Mouse (Mus musculus): ENCODE results near the gene Acacb. TPM values are rescaled to one million over a fixed set of nuclear protein-coding genes. Genes with fewer than 3 reads are reported as not detected.

Gene Acacb
- polyA plus RNA-seq, 1 experiment, result 0.28 TPM

DNA sequence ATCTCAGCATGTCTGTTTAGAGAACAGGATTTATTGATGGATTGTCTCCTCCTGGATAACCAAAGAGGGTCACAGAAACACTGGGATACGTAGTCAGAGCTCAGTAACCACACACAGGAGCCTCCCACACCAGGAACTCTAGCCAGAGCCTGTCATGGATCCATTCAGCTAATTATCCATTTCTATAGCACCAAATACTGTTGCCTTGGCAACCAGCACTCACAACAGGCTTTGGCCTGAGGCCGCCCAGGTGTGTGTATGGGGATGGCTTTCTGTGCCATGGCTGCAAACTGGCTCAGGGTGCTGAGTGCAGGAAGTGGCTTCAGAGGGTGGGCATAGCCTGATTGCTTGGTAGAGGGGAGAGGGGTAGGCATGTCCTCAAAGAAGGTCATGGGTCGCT, 143.7 kb downstream of the Acacb start:
- TF ChIP-seq GATA1 (IDR thresholded peaks at IDR 0.05; ENCODE audit: low read length), result no peak

DNA sequence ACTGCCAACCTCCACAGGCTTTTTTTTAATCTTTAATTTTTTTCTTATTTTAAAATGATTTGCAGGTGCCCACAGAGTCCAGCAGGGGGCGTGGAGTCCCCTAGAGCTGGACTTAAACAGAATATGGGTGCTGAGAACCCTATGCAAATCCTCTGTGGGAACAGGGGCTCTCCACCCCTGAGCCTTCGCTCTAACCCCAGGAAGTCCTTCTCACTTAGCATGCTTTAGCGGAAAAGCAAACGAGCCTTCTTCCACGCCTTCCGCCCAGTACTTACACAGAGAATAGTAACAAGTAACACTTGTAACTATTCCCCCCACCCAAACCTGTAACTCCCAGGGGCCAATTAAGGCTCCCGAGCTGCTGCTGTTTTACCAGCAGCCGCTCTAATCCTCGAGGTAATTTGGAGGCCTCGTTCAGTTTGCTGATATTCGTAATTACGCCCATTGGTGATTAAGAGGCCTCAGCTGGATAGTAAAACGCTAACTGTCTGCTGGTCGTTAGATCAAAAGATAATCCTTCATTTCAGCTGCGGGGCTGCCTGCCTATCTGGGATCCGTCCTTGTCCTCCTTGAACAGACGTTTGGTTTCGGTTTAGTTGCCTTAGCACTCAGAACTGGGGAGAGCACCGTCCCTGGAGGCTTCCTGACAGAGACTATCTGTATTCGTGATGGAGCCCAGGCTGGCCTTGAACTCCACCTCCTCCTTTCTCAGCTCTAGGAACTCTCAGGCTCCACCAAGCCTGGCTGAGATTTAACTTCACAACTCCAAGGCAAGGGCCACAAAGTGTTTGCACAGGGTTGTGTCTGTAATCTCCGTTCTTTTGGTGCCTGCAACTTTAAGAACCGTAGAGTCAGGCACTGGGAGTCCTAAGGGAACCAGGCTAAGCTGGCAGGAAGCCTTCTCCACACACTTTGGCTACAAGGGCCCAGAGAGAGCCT, 150.6 kb downstream of the Acacb start:
- no peak for TF ChIP-seq GATA1 (IDR thresholded peaks at IDR 0.05; ENCODE audit: low read length)

DNA sequence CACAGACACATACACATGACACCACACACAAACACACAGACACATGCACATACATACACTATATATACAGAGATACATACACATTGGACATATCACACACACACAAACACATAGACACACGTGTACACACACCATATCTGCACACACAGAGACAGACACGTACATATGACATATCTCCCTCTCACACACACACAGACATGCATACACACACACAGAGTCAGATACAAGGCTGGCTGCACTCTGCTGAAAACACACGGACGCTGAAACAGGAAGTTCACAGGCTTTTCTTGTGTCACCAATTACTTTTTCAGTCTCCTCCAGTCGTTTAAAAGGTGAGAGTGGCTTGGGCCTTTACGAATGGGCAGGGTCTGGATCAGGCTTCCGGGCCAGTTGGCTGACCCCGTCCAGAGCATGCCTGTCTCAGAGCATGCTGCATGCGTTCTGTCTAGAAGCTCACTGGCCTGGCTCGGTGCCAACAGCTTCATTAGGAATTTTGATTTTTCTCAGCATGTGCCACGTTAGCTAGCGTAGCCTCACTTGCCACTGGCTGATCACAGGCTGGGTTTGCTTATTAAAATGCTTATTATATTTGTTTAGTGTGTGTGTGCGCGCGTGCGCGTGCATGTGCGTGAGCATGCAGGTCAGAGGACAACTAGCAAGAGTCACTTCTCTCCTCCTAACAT, 152.0 kb downstream of the Acacb start:
- TF ChIP-seq GATA1 (IDR thresholded peaks at IDR 0.05; ENCODE audit: low read length), result no peak

DNA sequence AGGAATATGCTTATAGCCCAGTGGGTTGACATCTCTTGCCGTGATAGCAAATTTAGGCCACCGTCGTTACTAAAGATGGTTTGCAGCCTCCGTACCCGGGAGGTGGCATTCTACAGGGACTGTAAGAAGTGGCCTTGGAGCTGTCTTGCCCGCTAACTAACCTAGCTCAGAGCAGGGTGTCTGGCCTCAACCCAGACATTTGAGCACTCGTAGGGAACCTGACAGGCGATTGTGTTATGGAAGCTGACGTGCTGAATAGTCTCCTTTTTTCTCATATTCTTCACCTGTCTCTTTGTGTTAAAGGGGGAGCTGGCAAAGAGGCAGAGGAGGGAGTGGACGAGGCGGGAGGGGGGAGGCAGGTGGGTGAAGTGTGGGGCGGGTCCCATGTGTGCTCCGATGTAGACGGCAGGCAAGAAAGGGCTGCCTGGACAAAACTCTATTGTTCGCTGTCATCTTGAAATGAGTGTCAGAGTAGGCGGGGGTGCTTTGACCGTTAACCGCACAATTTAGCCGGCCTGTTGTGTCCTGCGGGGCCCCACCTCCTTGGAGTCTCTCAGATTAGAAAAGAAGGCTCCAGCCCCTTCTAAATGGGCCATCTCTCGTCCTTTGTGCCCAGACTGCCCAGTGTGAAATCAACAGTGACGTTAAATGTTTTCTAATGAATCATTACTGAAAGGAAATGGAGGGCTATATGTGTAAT, 153.0 kb downstream of the Acacb start:
- no peak for TF ChIP-seq GATA1 (IDR thresholded peaks at IDR 0.05; ENCODE audit: low read length)

DNA sequence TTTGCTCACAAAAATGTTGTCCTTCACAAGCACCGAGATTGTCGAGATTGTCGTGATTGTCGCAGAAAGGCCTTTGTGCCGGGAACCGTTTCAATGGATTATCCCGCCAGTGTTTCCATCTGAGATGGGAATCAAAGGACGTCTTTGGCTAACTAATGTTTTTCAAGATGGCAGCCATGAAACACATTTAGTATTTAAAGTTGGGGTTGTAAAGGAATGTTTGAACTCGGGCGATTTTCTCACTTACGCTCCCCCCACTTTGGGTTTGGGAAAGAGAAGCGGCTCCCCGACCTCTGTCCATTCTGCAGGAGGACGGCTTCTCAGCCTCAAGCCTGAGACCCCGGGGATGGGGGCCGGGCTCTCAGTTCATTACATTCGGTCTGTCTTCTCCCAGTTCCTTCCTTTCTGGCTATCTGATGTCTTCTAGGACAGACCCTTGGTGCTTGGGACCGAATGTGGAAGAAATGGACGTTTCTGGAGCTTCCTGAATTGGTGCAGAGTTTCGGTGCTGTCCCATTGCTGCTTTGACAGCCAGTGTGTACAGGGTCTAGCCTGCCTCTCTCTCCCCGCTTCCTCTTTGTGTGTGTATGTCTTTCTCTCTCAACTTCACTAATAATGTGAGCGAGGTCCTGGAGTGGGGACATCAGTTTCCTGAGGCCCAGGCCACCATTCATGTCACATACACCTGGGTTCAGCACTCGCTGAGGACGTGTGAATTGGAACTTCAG, 153.7 kb downstream of the Acacb start:
- no peak for TF ChIP-seq GATA1 (IDR thresholded peaks at IDR 0.05; ENCODE audit: low read length)

Other genes starting within 250 kb of the Acacb start
- gene Coro1c, start 237.8 kb upstream of the Acacb start, polyA plus RNA-seq (2012), result 72.9 and 83.3 TPM in 2 replicates
- 13.1 and 16.5 TPM in 2 replicates for gene Ssh1, start 152.6 kb upstream of the Acacb start, polyA plus RNA-seq (2012)
- gene Dao, start 142.8 kb upstream of the Acacb start, polyA plus RNA-seq (2012), result not detected in 2 replicates
- 8.4 and 9.8 TPM in 2 replicates for gene Usp30, start 81.1 kb upstream of the Acacb start, polyA plus RNA-seq (2012)
- not detected in 2 replicates for gene Svop, start 55.0 kb upstream of the Acacb start, polyA plus RNA-seq (2012)
- 19.0 and 23.3 TPM in 2 replicates for gene Alkbh2, start 18.3 kb upstream of the Acacb start, polyA plus RNA-seq (2012)
- gene Ung, start 16.1 kb upstream of the Acacb start, polyA plus RNA-seq (2012), result 55.3 and 73.3 TPM in 2 replicates
- not detected in 2 replicates for gene Foxn4, start 127.3 kb downstream of the Acacb start, polyA plus RNA-seq (2012)
- not detected in 2 replicates for gene Myo1h, start 142.6 kb downstream of the Acacb start, polyA plus RNA-seq (2012)
- gene Kctd10, start 234.0 kb downstream of the Acacb start, polyA plus RNA-seq (2012), result 53.7 and 73.4 TPM in 2 replicates
- gene Ube3b, start 234.1 kb downstream of the Acacb start, polyA plus RNA-seq (2012), result 53.6 and 77.4 TPM in 2 replicates

All from G1E-ER4 (cell line).